Mouse (Mus musculus) heart, adult 11 months (tissue): ENCODE data around the gene Coa7.
A peak's percentile ranks its signal among the peaks of the same experiment; 100 is the strongest.

Experiments
- DNase-seq: peaks from one replicate; pipeline ENCODE4 v3.0.0; 2022

Coa7 gene

GRCm38 (mm10) chr4:108327730-108328484 is at the start of gene Coa7:
TSS of gene Coa7 (plus strand) at chr4:108328140.
- peak; percentile 99 for DNase-seq

DNA sequence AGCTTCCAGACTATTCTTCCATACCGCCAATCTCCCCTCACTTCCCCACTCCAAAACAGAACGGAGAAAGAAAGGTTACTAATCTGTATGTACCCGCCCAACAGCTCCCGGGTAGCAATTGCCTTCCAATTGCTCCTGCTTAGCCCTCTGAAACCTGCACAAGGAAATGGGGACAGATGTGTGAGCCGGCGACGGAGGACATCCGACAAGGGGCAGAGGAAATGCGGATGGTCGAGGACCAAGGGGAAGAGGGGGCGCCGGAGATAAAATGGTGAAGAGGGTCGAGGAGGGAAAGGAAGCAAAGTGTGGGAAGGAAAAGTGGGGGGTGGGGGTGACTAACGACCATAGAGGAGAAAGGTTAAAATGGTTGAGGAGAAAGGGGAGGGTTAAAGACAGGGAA is 27.7 kb upstream of the Coa7 start:
- DNase-seq = no peak

- peak; percentile 99 for DNase-seq
Measured at GRCm38 (mm10) chr4:108300670-108301373, 27.1 kb upstream of the Coa7 start, which contains the start of gene Zyg11b. TSS of gene Zyg11b (minus strand) at chr4:108301096.

GRCm38 (mm10) chr4:108302296-108302890 is 25.5 kb upstream of the Coa7 start:
- no peak for DNase-seq

GRCm38 (mm10) chr4:108310706-108311105 is 17.2 kb upstream of the Coa7 start:
- DNase-seq = no peak

- no peak for DNase-seq
Measured at GRCm38 (mm10) chr4:108314041-108314440, 13.9 kb upstream of the Coa7 start.

DNA sequence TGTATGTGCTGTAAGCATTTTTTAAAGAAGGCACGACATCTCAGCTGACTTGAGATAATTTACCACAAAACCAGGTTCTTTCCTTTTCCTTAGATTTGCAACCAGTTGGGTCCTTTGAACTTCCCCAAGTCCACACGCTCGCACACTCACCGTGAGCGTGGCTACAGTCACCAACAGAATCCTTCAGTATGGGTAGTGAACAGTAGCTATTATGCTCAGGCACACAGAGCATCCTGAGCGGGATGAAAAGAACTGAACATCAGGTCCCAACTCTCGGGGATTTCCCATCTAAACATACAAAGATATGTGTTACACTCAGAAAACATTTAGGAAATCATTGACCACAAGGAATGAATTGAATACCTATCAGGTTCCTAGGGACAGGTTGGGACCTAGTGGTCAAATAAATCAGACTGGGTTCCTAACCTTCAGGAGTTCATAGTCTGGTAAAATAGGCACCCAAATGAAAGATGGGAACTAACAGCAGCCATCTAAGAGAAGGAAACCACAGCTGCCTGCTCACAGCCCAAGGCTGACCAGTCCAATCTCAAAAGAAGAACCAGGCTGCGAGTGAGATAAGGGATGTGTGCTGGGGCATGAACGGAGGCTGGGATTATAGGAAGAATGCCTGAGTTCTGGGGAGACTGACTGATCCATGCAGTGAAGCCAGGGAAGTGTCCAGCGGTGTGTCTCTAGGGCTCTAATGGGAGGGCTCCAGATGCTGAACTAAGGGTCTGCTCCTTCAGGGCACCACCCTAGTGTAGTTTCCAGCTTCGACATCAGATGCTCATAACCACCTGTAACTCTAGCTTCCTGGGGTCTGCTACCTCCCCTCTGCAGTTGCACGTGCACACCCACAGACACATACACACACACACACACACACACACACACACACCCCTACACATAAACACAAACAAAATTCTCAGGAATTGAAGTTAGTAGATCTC is 10.0 kb upstream of the Coa7 start:
- no peak for DNase-seq

DNA sequence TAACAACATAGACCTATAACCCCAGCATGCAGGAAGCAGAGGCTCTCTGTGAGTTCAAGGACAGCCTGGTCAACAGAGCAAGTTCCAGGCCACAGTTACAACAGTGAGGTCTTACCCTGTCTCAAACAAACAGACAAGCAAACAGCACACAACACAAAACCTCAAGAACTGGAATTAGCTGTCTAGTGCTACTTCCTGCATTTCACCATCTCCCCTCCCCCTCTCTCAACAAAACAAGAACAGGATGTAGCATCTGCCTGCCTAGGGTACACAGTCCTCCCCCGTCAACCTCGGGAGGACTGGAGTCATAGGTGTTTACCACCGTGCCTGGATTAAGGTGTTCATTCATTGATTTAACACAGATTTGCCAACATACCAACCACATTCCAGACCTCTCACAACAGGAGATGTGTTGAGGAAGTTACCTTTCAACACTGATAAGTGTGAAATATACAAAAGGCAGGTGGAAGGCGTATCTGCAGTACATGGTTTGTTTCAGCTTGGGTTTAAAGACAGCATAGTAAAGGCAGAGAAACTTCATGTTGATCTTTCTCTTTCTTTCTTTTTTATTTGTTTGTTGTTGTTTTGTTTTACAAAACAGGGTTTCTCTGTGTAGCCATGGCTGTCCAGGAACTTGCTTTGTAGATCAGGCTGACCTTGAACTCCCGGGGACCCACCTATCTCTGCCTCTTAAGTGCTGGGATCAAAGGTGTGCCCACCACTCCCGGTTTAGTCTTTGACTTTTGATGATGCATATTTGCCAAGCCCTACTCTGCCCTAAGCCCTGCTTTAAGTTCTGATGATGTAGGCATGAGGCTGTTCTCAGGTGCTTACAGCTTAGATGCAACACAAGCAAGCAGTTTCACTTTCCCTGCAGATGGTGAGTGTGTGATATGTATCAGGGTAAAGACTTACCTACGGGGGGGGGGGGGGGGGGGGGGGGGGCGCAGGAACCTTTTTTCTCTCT is 9.0 kb upstream of the Coa7 start:
- DNase-seq = no peak

- no peak for DNase-seq
Measured at GRCm38 (mm10) chr4:108319747-108320146, 8.2 kb upstream of the Coa7 start.

DNA sequence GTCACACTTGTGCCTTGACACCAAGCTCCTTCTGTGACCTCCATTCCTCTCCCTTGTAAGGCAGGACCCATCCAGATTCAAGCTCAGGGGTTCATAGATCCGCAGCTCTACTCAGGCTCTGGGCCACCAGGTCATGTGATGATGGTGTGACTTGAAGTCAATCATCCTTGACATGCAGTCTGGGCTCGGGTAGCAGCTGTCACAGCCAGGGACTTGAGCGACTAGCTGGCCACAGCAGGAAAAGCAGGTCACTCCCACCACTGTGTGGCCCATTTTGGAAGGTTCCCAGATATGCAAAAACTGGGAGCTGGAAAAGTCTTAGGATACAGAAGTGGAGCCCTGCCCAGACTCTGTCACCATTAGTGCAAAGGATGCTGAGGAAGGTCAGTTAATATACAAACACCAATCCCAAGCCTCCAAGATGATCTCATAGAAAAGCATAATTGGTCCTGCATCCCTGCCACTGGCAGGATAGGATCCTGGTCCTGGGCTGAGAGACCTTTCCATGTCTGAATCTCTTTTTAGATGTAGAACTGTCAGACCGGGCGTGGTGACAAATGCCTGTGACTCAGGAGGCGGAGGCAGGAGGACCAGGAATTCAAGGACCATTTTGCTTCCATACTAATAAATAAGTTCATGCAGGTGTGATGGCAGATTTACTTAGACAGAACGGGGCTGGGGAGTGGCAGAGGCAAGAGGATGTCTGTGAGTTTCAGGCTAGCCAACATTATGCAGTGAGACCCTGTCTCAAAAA is 7.1 kb upstream of the Coa7 start:
- DNase-seq = no peak

GRCm38 (mm10) chr4:108323588-108323987 is 4.4 kb upstream of the Coa7 start:
- no peak for DNase-seq

DNA sequence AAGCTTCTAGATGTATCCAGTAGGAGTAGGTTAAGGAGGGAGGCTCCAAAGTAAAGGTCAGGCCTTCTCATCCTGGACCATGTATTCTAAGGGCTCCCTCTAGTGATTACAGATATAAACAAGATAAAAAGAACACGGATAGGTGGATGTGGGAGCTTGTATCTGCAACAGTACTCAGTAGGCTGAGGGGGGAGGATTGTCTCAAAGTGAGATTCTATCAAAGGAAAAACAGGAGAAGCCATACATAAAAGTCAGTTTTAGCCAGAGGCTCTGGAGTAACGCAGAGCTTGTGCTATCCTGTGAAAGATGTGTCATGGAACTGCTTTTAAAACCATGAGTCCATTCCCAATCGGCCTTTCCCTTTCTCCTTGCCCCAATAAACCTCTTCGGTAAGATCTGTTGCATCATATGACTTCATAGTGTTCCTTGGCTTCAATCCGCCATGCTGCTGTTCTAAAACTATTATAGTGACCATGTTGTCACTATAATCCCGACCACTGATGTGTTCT is 815 bp upstream of the Coa7 start:
- DNase-seq = no peak

GRCm38 (mm10) chr4:108329840-108330239 is 1.9 kb downstream of the Coa7 start:
- no peak for DNase-seq

DNA sequence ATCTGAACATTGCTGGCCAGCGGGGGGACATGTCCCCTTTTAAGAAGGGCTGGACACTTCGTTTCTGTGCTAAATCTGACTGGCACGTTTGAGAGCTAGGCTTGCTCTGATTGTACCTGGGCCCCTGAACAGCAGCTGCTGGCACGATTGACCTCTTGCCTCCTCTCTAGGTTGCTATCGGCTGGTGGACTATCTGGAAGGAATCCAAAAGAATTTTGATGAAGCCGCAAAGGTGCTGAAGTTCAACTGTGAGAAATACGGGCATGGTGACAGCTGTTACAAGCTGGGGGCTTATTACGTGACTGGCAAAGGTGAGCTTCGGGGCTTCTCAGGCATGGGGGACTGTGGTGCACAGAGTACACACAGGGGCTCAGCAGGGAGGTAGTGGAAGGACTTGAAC is 4.1 kb downstream of the Coa7 start:
- no peak for DNase-seq

DNA sequence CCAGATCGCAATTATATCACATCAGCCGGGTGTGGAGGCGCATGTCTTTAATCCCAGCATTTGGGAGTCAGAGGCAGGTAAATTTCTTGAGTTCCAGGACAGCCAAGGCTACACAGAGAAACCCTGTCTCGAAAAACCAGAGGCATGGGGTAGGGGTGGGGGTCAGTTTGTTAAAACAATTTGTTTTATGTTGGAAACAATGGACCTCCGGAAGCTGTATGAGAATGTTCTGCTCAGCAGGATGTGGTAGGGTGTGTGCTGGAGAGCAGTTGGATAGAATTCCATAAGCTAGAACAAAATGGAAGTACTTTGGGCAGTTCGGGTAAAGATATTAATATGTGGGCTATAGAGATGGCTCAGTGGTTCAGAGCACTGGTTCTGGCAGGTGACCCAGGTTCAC is 7.5 kb downstream of the Coa7 start:
- no peak for DNase-seq

- DNase-seq = no peak
Measured at GRCm38 (mm10) chr4:108336765-108337164, 8.8 kb downstream of the Coa7 start.

GRCm38 (mm10) chr4:108337817-108338216 is 9.9 kb downstream of the Coa7 start:
- no peak for DNase-seq

DNA sequence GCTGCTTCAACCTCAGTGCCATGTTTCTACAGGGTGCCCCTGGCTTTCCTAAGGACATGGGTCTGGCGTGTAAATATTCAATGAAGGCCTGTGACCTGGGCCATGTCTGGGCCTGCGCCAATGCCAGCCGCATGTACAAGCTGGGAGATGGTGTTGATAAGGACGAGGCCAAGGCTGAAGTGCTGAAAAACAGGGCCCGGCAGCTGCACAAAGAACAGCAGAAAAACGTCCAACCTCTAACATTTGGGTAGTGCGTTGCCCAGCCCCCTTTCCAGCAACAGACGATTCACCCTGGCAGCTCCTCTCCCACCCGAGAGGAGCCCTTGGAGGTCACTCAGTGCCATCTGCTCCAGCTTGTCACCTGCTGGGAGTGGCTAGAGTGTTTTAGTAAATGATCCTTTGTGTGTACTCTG is 10.4 kb downstream of the Coa7 start:
- DNase-seq = no peak

DNA sequence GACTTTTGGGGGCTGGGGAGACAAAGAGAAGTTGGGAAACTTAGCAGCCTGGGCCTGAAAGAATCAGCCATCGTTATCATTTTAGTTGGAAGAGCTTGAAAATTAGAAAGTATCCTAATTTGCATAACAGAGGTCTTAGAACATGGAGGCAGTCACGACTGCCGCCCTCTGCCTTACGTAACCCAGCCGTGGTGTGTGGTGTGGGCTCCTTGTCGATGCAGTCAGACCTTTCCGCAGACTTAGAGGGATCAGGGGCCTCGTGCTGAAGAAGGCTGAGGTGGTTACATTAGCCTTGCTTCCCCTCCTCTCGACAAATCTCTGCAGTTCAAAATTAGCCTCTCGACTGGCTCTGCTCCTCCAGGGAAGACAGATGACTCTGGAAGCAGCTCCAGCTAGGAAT is 10.9 kb downstream of the Coa7 start:
- no peak for DNase-seq

DNA sequence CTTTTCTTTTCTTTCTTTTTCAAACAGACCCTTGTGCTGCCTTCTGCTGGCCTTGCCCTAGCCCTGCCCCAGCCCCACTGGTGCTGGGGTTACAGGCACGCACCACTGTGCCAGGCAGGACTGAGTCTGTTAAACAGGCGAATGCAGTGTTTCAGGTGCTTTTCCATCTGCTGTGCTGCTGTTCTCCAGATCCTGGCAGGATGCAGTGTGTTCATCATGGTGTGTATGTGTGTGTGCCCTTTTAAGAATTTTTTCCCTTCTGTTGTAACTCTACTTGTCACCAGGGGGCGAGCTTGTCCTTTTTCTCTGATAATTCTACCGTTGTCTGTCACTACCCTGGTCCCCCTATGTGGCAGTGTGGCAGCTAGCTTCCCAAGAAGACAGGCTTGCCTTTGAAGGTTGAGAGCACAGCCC is 11.3 kb downstream of the Coa7 start:
- no peak for DNase-seq

DNA sequence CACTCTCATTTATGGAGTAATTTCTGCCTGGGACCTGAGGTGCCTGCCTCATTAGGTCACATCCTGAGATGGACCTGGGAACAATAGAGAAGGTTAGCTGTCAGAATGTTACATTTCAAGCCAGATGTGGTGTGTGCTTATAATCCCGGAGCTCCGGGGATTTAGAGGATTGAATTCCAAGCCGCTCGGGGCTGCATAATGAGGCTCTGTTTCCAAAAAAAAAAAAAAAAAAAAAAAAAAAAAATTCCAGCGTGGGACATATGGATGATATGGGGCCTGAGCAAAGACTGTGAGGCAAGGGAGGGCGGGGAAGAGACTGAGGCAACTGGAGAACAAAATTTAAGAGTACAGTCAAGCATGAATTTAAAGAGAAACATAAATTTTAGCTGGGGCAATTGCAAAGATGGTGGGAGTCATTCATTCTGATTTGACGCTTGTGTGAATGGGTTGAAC is 16.7 kb downstream of the Coa7 start:
- no peak for DNase-seq
